Mouse (Mus musculus): ENCODE data around the gene Anapc1. TPM values are rescaled to one million over a fixed set of nuclear protein-coding genes. Genes with fewer than 3 reads are reported as not detected.

The Anapc1 gene
- polyA plus RNA-seq (2012) = 38.5 and 38.6 TPM in 2 replicates

GRCm38 (mm10) chr2:128686921-128687557, at the start of gene Anapc1:
Anapc1 (minus strand) TSS chr2:128687391.

GRCm38 (mm10) chr2:128698693-128699181, 11.5 kb upstream of the Anapc1 start, which contains the start of gene Mertk:
Mertk (plus strand) TSS chr2:128698956.

DNA sequence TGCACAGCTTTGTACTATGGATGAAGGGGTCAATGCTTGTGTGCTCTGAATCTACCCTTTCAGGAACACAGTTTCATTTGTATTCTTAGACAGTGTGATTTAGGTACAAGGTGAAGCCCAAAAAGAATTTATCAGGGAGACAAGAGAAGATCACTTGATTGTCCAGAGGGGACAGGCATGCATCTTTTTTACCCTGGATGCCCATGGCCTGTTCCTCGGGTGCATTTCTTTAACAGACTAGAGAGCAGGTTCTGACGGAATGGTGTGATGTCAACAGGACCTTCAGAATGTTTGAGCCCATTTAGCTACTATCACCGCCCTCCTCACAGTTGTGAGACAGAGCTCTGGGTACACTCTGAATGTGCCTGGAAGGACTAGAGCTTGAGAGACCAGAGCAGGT, 96.3 kb downstream of the Anapc1 start, which contains the start of gene Spdye4c:
Spdye4c (plus strand) TSS at position 301 of the 400 bp plus-strand sequence.

Other genes starting within 250 kb of the Anapc1 start
- gene Spdye4c, start 96.2 kb downstream of the Anapc1 start, polyA plus RNA-seq (2012) = not detected in 2 replicates
- gene Mertk, start 11.6 kb upstream of the Anapc1 start, polyA plus RNA-seq (2012) = 0.04 TPM in 1 of 2 replicates, not detected in the other
- gene Tmem87b, start 130.7 kb upstream of the Anapc1 start, polyA plus RNA-seq (2012) = 1.9 and 2.4 TPM in 2 replicates
- gene Fbln7, start 175.6 kb upstream of the Anapc1 start, polyA plus RNA-seq (2012) = not detected in 2 replicates

All from megakaryocyte-erythroid progenitor cell, adult 5 weeks (primary cell).